Mouse (Mus musculus): ENCODE measurements around the gene Hsd11b1.

DNA sequence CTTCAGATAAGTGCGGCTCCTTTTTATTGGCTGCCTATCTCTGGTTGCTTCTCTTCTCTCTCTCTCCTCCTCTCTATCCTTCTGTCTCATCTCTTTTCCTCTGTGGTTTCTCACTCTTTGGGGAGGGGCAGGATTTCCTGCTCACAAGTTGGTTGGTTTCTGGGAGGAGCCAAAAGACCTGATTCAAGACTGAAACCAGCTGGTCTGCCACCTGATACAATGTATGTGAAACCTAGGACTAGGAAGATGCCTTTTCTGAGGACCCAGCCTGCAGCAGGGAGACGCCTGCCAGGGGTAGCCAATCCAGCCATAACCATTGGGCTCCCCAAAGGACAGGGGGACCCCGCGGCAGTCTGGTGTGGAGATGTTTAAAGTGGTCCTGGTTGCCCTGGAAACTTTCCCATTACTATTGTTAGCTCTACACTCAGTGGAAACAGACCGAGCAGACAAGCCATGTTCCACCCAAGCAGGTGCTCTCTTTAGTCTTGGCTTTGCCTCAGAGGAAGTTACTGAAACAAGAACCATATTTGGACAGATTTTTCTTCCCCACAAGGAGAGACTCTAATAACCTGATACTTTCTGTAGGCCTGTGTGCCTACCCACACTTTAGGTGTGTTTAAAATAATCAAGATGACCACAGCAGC lies at the start of gene Hsd11b1:
- TF ChIP-seq POLR2A (IDR thresholded peaks at IDR 0.05; ENCODE audit: insufficient read depth, low read length) (no peak), CTCF (IDR thresholded peaks at IDR 0.05; ENCODE audit: low read depth, low read length) (no peak)

Measured in ES-Bruce4 (cell line).